Mouse (Mus musculus) embryonic fibroblast, embryonic 13.5 days (primary cell): ENCODE measurements around the gene 4930502E18Rik.

ENCODE experiments used
- CTCF ChIP-seq: IDR thresholded peaks from 2 replicates; pipeline ENCODE4 v1.5.1; 2011; ENCODE audit warnings: mild to moderate bottlenecking, control low read depth, low read length, moderate library complexity, borderline replicate concordance; ENCODE audit not compliant: insufficient read depth
- POLR2A ChIP-seq: IDR thresholded peaks from 2 replicates; pipeline ENCODE4 v1.6.1; 2011; ENCODE audit warnings: low read depth, mild to moderate bottlenecking, control low read depth, low read length, moderate library complexity

DNA sequence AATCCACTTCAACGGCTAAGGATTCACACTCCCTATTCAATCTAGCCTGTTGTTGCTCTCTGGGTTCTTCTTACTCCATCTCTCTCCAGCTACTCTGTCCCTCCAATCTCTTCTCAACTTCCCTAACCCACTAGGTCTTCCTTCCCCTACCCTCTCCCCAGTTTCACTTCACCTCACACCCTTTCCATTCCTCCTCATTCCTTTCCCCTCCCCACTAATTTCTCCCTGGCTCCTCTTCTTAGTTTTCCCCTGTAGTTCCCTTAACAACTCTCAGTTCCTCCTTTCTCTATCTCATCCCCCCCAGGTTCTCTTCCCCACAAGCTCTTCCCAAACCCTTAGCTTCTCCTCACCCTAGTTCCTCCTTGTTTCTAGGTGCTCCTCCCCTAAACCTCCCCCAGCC, 28.2 kb downstream of the 4930502E18Rik start:
- TF ChIP-seq POLR2A: no peak
- TF ChIP-seq CTCF: no peak
